Mouse (Mus musculus) splenic B cell, adult 2 months (primary cell): ENCODE data around the gene Olfr1277.

Experiments
- DNase-seq: peaks from one replicate; pipeline ENCODE4 v3.0.0-alpha.2; 2011; ENCODE audit warnings: low read depth, low spot score
- H3K27me3 ChIP-seq: 2 replicates; pipeline ENCODE4 v1.6.1; 2012; ENCODE audit warnings: mild to moderate bottlenecking, low read length, moderate library complexity, mixed read lengths; ENCODE audit not compliant: control insufficient read depth, poor library complexity, insufficient read depth, severe bottlenecking
- H3K36me3 ChIP-seq: 2 replicates; pipeline ENCODE4 v1.6.1; 2012; ENCODE audit warnings: mild to moderate bottlenecking, low read length, moderate library complexity, mixed read lengths; ENCODE audit not compliant: control insufficient read depth, poor library complexity, insufficient read depth, severe bottlenecking

Olfr1277 gene

DNA sequence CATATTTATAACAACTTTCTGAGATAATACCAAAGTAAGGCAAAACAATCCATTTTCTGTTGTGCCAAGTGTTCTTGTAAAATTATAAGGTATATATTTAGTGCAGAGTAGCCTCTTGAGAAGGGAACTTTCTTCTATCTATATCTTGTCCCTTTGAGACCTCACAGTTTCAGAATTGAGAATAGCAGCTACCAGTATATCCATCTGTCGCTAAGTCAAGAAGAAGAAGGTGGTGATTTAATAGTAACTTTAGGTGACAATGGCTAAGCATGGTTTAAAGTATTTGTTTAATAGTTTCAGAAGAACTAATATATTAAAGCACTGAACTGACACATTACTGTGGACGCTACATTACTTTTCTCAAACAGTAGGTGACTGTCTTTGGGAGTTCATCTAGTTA, at the start of gene Olfr1277:
Gene Olfr1277 (minus strand): TSS at position 101 of the 400 bp plus-strand sequence.
- no peaks in the 10 kb centered on the region for H3K27me3 ChIP-seq
- no peak for DNase-seq
- H3K36me3 ChIP-seq, result no peaks in the 10 kb centered on the region

DNA sequence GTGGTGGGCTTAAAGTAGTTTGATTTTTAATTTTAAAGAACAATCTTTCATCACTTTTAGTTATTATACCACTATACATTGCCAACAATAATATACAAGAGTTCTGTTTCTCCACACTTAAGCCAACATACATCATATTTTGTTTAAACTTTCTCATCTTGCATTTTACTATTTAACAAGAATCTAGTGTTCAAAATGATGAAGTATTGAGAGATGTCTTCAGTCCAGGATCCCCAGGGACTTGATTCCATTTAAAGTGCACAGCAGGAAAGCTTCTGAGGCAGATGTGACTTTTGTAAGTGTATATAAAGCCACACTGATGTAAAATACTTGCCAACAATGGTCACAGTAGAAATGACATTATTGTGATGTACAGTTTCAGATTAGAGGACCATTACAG, 39.8 kb upstream of the Olfr1277 start, which contains the start of gene Olfr1280:
Gene Olfr1280 (plus strand): TSS at position 301 of the 400 bp plus-strand sequence.
- DNase-seq, result no peak
- Histone ChIP-seq H3K27me3 (no peaks in the 10 kb centered on the region), H3K36me3 (no peaks in the 10 kb centered on the region)

DNA sequence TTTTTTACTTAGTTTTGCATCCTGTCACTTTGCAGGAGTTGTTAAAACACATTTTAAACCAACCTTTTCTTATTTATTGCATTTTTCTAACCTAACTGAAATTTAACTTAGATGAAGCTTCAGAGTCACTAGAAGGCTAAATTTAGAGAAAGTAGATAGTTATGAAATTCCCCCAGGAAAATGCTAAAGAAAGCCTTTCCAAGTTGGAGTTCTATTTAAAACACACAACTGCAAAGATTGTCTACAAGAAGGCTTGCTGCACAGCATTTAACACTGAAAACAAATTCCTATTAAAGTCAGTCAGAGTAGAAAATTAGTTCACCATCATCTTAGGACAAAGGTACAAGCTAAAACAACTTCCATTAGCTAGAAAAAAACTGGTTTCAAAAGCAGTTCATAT, 26.5 kb upstream of the Olfr1277 start, which contains the start of gene Olfr1279:
Gene Olfr1279 (plus strand): TSS at position 262 of the 400 bp plus-strand sequence.
- Histone ChIP-seq H3K36me3 (no peaks in the 10 kb centered on the region), H3K27me3 (no peaks in the 10 kb centered on the region)
- DNase-seq, result no peak

DNA sequence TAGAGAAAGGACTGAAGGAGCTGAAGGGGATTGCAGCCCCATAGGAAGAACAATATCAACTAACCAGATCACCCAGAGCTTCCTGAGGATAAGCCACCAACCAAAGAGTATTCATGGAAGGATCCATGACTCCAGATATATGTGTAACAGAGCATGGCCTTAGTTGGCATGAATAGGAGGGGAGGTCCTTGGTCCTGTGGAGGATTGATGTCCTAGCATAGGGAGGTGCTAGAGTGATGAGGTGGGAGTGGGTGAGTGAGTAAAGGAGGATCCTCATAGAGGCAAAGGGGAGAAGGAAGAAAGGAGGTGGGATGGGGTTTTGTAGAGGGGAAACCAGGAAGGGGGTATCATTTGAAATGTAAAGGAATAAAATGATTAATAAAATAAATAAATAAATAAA, 24.6 kb upstream of the Olfr1277 start:
- H3K36me3 ChIP-seq, result no peaks in the 10 kb centered on the region
- DNase-seq, result no peak
- no peaks in the 10 kb centered on the region for H3K27me3 ChIP-seq

DNA sequence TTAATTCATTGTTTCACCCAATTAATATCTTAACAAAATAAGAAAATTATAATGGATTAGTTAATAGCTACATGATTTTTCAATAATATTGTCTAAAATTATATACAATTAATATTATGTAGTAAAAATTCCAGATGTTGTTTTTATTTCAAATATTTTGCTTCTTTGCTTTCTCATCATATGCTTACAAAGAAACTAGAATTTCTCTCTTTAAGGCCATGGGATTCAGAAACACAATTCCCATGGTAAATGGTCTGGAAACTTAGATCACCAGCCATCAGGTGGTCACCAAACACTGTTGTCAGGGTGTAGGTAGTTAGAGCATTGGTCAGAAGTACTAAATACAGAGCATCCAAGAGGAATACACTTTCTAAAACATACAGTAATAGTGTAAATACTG, 15.9 kb upstream of the Olfr1277 start, which contains the start of gene Olfr1278:
Gene Olfr1278 (plus strand): TSS at position 301 of the 400 bp plus-strand sequence.
- Histone ChIP-seq H3K36me3 (no peaks in the 10 kb centered on the region), H3K27me3 (no peaks in the 10 kb centered on the region)
- no peak for DNase-seq

DNA sequence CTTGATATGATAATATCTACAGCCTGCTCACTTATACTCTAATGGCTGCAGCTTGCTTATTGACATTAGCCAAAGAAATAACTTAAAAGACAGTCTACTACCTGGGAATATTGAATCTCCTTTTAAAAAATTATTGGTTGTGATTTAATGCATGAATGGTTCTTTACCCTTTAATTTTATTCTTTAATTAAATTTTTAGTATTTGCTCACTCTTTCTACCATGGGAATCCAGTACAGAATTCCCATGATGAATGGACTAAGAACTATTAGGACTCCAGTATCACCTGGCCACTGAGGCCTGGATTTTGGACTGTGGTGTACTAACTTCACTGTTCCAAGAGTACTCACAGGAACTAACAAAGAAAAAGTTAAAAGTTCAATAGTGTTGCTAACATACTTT, 19.7 kb downstream of the Olfr1277 start, which contains the start of gene Olfr1276:
Gene Olfr1276 (plus strand): TSS at position 301 of the 400 bp plus-strand sequence.
- DNase-seq, result no peak
- H3K36me3 ChIP-seq, result no peaks in the 10 kb centered on the region
- no peaks in the 10 kb centered on the region for H3K27me3 ChIP-seq

DNA sequence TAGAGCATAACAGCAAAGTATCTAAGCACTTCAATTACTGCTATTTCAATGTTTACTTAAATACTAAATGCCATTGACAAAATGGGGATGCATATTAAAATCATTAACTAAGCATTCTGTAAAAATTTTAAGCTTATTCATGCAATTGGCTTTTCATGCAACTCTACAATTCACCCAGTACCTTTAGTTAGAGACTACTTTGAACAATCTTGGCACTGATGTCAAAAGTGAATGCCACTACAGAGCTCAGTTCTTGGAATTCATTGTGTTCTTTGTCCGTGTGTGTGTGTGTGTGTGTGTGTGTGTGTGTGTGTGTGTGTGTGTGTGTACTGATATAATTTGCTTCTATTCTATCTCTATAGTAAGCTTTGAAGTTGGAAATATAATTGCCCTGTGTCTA, 38.7 kb downstream of the Olfr1277 start, which contains the start of gene Olfr1275:
Gene Olfr1275 (minus strand): TSS at position 101 of the 400 bp plus-strand sequence.
- no peaks in the 10 kb centered on the region for H3K27me3 ChIP-seq
- no peaks in the 10 kb centered on the region for H3K36me3 ChIP-seq
- DNase-seq, result no peak

DNA sequence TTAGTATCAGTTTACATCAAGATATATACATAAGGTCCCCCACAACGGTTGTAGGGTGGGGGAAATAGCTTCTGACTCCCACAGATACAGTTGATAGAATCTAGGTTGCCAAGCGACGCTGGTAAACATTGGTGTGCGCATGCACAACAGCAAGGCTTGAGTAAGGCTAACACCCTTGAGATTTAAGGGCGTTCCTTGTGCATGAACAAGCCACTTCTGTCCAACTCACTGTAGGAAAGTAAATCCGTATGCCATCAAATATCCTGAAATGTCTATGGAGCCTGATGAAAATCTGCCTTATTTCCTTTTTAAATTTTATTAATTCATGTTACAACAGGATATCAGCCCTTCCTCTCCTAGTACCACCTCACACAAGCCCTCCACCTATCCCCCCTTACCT, 44.4 kb downstream of the Olfr1277 start, which contains the start of gene 4930430A15Rik:
Gene 4930430A15Rik (minus strand): TSS at position 101 of the 400 bp plus-strand sequence.
- no peak for DNase-seq
- Histone ChIP-seq H3K36me3 (no peaks in the 10 kb centered on the region), H3K27me3 (no peaks in the 10 kb centered on the region)
